Mouse (Mus musculus) left cerebral cortex, adult 2 months (tissue): Measurements from ENCODE around the gene Eif2b3. TPM values are rescaled to one million over a fixed set of nuclear protein-coding genes. Genes with fewer than 3 reads are reported as not detected.

Source experiments
- DNase-seq, 2 experiments: peaks; one replicate each; pipeline ENCODE4 v3.0.0; 2021 to 2022; ENCODE audit warnings: low spot score in 2 of 2, mixed read lengths in 1 of 2; ENCODE audit errors: extremely low spot score in 1 of 2
- H3K27ac ChIP-seq: fragments of 200-600 bp; 2 replicates; pipeline ENCODE4 v1.8.1; 2022
- H3K4me3 ChIP-seq: fragments of 200-600 bp; 2 replicates; pipeline ENCODE4 v1.8.1; 2022
- CTCF ChIP-seq: fragments of 200-600 bp; IDR thresholded peaks from 2 replicates; pipeline ENCODE4 v1.8.1; 2022; ENCODE audit warnings: antibody characterized with exemption, mild to moderate bottlenecking, moderate library complexity
- intact Hi-C: fragments of 180-260 bp; cut with DNase I; formaldehyde crosslinking; loops from one replicate; pipeline ENCODE4 v1.15.1; 2025
- total RNA-seq, 2 experiments: library from RNA; stranded (reverse); gene quantifications; 2 replicates each; pipeline ENCODE4 v1.2.3; 2021

The Eif2b3 gene
- total RNA-seq, 2 experiments from 2014 or later, result 14.8 to 21.3 TPM

- TF ChIP-seq CTCF, result no peak
- Histone ChIP-seq H3K4me3 (peak overlapping the region; percentile 92), H3K27ac (peak overlapping the region; percentile 98)
- intact Hi-C loops, result loop anchor here (2.0 kb wide), 1 partner anchor 125 kb away; the partner anchor contains the start of genes Hectd3 and Urod
- DNase-seq, result no peak
These were observed 100.4 kb downstream of the Eif2b3 start for GRCm38 (mm10) chr4:117119636-117120035.

DNA sequence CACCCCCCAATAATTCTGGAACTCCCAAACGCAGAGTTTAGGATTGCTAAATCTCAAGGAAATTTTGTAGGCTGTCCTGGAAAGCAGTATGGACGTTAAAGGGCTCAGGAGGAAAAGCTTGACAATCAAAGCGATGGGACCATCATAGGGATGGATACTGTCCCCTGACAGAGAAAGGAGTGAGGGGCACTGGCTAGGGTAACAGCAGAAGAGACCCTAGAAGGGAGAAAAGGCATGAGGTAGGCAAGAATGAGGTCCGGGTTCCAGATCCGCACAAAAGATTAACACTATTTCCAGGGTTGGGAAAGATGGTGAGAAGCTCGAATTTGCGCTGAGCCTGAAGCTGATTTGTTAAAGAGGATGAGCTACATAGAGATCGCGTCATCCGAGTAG is 100.8 kb downstream of the Eif2b3 start:
- intact Hi-C loops, result loop anchor here (2.0 kb wide), 1 partner anchor 125 kb away; the partner anchor contains the start of genes Hectd3 and Urod
- no peak for TF ChIP-seq CTCF
- peak overlapping the region; percentile 98 for H3K27ac ChIP-seq
- peak overlapping the region; percentile 92 for H3K4me3 ChIP-seq
- DNase-seq, result no peak

DNA sequence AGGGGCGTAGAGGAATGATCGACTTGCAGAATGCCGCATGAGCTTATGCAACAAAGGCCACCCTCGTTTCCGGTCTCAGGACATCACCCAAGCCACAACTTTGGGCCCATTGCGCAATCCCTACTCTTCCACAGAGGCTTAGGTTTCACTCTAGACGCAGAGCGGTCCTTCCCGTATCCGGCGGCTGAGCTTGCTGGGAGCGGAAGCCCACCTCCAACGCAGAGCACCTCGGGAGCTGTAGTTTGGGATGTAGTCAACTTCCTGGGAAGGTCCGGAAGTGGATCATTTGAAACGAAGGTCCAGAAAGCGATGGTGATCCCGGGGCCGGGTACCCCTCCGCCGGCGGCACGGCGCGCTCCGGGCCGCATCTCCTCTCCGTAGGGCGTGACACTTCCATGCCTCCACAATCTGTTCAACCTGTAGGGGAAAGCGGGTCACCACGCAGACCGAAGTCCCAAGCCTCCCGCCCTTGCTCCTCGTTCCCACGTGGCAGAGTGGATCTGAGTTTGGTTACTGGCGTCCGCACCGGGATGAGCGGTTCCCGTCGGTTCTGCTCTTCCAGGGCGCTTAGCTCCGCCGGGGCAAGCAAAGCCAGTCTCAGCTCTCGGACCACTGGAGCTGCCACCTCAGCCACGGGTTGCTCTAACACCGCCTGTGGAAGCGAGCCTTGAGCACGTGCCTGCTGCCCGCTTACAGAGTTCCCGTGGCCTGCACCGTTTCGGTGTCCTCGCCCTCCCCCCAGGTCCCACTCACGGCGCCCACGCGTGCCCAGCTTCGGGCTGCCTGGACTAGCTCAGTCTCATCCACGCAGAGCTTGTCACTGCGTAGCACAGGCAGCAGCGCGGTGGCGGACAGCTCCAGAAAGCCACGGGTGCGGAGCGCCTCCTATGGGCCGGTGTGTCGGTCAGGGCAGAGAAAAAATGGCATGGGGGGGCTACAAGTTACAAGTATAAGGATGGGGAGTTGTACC is 101.5 kb downstream of the Eif2b3 start:
- peak overlapping the region; percentile 98 for H3K27ac ChIP-seq
- intact Hi-C loops, result loop anchor here (2.0 kb wide), 1 partner anchor 126 kb away; the partner anchor contains the start of genes Hectd3 and Urod
- peak overlapping the region; percentile 92 for H3K4me3 ChIP-seq
- peak; percentile 91 to 94 for DNase-seq
- TF ChIP-seq CTCF, result peak; percentile 87

DNA sequence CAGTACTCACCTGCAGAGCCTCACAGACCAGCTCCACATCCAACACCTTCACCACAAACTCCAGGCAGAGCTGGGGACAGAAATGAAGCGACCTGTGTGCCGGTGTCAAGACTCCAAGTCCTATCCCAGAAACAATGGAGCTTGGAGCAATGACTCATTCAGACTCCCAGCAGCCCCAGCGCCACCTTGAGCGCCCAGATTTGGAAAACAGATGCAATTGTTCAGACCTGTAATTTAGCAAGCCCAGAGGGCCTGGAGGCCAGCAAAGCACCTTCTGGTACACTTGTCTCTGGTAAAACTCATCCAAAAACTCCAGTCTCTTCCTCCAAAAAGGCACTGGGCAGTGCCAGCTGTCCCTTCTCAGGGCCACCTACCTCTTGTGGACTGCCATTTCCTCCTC is 103.0 kb downstream of the Eif2b3 start:
- no peak overlapping the region for H3K27ac ChIP-seq
- intact Hi-C loops, result no loop called here
- no peak for DNase-seq
- no peak overlapping the region for H3K4me3 ChIP-seq
- TF ChIP-seq CTCF, result no peak

DNA sequence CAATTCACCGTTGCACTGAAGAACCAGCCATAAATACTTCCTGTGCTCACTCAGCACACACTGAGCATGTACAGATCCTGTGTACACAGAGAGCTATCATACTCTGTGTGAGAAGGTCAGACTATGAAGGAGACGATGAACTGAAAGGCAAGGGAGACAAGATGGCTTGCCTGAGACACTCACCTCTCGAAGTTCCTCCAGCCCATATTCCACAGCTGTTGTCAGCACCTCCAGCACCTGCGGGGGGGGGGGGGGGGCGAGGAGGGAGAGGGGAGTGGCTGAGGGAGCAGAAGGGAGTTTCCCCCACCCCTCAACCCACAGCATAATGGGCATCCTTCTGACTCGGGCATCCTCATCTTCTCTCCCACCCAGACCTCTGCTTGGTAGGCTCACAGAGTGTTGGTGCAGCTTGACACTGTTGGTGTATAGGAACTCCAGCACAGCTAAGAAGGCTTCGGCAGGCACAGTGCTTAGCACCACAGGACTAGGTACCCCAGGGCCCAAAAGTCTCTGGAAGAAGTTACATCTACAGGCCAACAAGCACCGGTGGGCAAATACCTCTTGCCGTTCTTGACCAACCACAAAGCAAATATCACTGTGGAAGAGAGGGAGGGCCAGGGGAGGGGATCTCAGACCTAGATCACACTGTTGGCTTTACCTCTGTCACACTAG is 104.5 kb downstream of the Eif2b3 start:
- H3K4me3 ChIP-seq, result no peak overlapping the region
- no peak for DNase-seq
- H3K27ac ChIP-seq, result no peak overlapping the region
- no peak for TF ChIP-seq CTCF
- intact Hi-C loops, result no loop called here

DNA sequence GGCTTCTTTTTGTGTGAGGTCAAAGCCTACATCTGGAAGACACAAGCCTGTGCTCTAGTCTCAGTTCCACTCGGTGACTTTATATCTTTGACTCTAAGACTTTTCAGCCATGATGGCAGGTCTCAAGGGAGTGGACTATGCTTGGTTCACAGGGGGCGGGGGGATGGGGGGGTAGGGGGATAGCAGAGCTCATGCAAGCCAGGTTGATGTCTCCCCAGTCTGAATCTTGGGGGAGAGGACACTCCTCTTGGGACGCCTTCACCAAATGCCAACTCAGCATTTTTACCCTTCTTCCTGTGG is 105.0 kb downstream of the Eif2b3 start:
- Histone ChIP-seq H3K4me3 (no peak overlapping the region), H3K27ac (peak overlapping the region; percentile 98)
- DNase-seq, result no peak
- no peak for TF ChIP-seq CTCF
- intact Hi-C loops, result no loop called here

- no peak for TF ChIP-seq CTCF
- intact Hi-C loops, result no loop called here
- H3K27ac ChIP-seq, result peak overlapping the region; percentile 98
- DNase-seq, result no peak
- no peak overlapping the region for H3K4me3 ChIP-seq
These were observed 105.5 kb downstream of the Eif2b3 start for GRCm38 (mm10) chr4:117124518-117125347.

GRCm38 (mm10) chr4:117125348-117125909 is 106.2 kb downstream of the Eif2b3 start, which contains the start of gene Btbd19:
Btbd19 (minus strand) TSS chr4:117125725.
- peak; percentile 67 to 70 for DNase-seq
- peak within 1 kb of the TSS; percentile 98 for H3K27ac ChIP-seq
- no peak for TF ChIP-seq CTCF
- H3K4me3 ChIP-seq, result no peak within 1 kb of the TSS
- intact Hi-C loops, result no loop called here

GRCm38 (mm10) chr4:117125910-117126674 is 106.9 kb downstream of the Eif2b3 start:
- intact Hi-C loops, result no loop called here
- H3K27ac ChIP-seq, result peak overlapping the region; percentile 98
- no peak overlapping the region for H3K4me3 ChIP-seq
- no peak for TF ChIP-seq CTCF
- no peak for DNase-seq

DNA sequence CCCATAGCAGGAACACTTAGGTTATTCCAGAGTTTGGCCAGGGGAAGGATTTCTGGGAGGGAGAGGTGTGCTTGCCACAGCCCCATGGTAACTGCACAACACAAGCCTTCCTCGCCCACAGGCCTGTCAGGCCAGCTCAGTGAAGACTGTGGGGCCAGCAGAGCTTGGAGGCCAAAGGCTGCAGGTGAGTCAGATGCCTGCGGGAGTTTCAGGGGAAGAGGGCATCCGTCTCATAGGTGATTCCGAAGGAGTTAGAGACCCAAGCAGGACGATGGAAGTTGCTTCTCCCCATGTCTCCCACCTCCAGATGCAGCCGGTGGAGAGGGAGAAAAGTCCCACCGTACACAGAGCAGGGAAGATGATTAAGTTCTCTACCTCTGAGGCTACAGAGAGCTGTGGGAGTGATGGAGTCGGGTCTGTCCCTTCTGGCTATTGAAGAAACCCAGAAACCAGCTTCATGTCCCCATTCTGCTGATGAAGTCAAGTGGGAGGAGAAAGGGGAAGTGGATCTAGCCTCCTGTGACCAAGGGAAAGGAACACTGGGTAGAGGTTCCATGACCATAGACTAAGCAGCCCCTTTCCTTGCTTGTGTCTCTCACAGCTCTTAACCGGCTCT is 107.6 kb downstream of the Eif2b3 start, which contains the start of gene Tctex1d4:
Gene Tctex1d4, plus strand, starts transcription at position 120 of the 616 bp plus-strand sequence.
- peak within 1 kb of the TSS; percentile 98 for H3K27ac ChIP-seq
- intact Hi-C loops, result no loop called here
- DNase-seq, result no peak
- no peak for TF ChIP-seq CTCF
- H3K4me3 ChIP-seq, result no peak within 1 kb of the TSS
